Mouse (Mus musculus) kidney, postnatal 36 days (tissue): ENCODE data around the gene Rergl.

ENCODE experiments used
- DNase-seq, 2 experiments: peaks; one replicate each; pipeline ENCODE4 v3.0.0; 2021 to 2022; ENCODE audit warnings: mixed read lengths in 2 of 2

The Rergl gene

DNA sequence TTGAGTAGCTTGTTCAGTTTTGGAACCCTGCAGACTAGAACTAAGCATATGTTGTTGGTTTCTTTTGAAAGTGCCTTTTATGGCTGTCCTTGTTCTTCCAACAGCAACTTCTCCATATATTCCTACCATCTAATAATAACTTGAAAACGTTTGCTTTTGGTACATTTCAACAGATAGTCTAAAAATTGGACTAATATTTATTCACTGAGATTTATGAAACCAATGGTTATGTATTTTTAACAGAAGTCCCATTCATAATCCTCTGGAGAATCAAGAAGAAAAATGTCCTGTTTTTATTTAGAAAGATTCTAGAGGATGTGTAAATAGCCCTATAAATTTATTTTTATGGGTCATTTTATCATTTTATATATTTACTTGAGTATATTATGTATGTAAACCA lies at the start of gene Rergl:
TSS of gene Rergl (minus strand) at position 101 of the 400 bp plus-strand sequence.
- DNase-seq: no peak

DNA sequence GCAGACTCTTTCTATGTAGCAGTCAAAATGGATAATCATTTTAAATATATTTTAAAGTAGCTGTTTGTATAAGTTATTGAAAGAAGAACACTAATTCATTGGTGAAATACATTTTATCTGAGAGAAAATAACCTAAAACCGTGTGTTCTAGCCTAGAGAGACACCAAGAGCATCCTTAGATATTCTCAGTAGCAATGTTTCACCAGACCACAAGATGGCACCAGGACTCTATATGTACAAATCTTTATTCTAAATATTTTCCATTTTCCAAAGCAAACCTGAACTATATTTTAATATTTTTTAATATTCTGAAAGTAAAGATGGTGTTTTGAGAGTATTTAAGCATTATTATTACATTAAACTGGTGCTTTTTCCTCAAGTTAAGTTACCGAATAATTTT lies 36.7 kb upstream of the Rergl start:
- DNase-seq: peak in 1 of 2 experiments; percentile 6

DNA sequence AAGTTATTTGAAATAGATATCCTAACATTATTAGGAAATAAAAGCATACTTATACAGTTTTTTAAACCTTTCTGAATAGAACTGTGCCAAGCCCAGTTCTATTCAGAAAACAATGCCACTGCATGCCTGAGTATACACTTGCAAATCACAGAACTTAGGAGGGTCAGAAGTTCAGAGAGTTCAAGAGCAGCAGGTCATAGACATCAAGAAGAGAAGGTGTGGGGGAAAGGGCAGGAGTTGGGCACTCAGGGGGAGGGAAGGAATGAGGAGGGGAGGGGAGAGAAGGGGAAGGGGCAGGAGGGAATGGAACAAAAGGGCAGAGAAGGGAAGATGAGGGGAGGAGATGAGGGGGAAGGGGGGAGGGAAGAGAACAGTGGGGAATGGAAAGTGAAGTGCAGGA lies 23.6 kb upstream of the Rergl start:
- no peak for DNase-seq

DNA sequence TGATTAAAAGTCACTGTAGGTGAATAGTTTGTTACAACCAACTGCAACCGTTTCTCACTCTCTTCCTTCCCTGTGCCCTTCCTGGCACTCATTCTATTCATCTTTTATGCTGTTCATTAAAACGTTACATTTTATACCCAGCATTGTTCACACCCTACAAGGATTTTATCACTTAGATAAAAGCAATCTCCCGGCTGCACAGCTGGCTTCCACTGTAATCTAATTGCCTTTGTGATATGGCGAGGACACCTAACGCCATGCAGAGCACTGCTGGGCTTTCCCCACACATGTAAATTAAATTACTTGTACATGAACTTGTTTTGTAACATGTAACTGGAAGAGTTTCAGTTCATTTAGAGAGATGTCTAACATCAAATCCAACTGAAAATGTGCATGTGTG lies 22.5 kb upstream of the Rergl start:
- DNase-seq: no peak

DNA sequence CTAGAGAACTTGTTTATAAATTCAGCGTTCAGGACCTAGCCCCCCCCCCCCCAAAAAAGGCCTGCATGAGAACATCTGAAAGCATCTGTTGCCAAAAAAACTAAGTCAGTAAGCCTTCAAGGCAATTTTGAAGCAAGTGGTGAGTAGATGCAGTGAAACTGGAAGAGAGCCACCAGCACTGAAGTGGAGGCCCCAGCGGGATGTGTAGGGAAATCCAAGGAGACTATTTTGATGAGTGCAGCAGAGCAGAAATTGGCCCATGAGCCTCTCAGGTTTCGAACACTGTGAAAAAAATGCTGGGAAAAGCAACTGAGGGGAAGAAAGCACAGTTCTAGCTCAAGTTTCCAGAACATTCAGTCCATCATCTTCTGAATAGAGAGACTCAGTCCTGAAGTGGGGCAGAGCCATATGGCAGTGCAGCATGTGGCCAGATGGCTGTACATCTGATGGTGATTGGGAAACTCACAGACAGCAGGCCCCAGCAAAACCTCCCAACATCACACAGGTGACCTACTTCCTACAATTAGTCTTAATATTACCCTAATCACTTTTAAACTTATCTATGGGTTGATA lies 13.2 kb upstream of the Rergl start:
- DNase-seq: no peak

DNA sequence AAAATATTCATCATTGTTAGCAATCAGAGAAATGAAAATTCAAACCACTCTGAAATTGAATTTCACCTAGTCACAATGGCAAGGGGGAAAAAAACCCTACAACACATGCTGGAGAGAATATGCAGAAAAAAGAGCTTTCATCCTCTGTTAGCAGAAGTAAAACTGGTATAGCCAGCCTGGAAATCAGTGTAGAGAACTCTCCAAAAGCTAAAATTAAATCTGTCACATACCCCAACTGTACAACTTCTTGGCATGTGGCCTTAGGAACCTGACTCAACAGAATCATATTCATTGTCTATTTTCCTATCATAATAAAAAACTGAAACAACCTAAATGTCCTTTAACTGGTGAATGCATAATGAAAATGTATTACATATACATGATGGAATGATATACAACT lies 22.0 kb downstream of the Rergl start:
- DNase-seq: no peak

DNA sequence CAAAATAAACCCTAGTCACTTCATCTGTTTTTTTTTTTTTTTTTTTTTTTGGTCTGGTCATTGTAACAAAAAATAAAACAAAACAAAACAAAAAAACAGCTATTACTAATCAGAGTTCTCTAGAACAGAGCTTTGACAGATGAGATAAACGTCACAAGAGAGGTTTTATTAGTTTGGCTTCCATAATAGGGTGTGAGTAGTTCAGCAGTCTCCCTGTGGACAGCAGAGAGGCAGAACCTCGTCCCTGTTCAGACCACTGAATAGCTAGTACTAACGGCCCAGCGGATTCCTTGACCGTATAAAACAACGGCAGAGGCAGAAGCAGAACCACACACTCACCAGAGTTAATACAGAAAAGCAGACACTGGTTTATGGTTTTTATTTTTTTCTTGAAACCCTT lies 36.8 kb downstream of the Rergl start:
- no peak for DNase-seq

DNA sequence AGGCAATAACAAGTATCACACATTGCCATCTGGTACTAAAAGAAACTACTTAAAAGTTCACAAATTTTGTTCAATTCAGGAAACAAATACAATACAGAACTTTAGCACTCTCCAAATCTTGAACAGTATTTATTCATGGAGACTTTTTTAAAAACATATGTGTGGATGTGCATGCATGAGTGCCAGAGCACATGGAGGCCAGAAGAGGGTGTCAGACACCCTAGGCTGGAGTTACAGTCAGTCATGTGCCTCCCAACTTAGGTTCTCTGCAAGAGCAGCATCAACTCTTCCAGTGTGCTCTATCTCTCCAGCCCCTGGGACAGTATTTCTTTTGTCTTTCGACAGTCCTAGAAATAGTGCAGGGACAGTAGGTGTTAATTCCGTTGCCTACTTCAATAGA lies 37.5 kb downstream of the Rergl start:
- DNase-seq: no peak

DNA sequence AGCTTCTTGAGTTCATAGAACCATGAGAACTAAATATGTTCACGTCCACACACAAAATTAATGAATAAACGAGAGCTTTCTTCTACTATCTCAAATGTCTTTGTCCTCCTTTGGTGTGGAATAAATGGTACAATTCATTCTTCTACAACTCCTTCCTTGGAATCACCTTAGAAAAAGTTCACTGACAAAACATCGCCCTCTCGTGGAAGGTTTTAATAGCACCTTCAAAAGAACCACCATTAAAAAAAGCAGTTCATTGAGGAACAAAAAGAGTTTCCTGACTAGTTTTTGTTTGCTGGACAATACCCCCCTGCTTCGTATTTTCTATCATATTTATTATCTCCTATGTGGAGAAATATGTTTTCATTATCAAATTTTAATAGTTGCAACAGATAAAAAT lies 40.7 kb downstream of the Rergl start:
- DNase-seq: no peak

DNA sequence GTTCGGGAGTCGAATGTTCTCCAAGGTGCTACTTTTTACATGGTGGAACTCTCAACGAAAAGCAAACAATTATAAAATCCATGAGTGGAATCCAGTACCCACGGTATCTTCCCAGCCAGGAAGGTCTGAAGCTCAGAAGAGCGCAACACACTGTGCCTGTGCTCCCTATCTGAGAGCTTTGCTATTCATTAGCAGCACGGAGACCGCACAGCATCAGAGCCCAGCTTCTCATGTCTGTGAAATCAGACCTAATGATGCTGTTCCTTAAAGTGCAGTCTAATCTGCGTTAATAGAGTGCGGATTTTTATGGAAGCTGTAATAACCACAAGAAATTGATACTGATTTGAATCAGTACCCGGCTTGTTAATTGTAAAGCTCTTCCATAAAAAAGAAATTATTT lies 41.3 kb downstream of the Rergl start:
- no peak for DNase-seq

DNA sequence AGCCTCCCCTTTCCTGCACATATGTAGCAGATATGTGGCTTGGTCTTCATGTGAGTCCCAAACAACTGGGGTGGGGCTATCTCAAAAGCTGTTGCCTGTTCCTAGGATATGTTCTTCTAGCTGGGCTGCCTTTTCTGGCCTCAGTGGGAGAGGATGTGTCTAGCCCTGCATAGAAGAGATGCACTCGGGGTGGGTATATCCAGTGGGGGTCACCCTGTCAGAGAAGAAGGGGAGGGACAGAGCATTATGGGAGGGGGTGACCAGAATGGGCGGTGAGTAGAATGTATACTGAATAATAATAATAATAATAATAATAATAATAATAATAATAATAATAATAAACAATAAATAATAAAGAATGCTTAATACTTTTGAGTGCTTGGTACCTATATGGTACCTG lies 57.8 kb downstream of the Rergl start:
- no peak for DNase-seq
